Mouse (Mus musculus) E14TG2a.4 (cell line): Measurements from ENCODE around the gene Ubac2.

Experiments
- H3K27me3 ChIP-seq: 2 replicates; pipeline ENCODE4 v1.6.1; 2014; ENCODE audit warnings: low read length, control low read depth; ENCODE audit not compliant: insufficient read depth
- H3K36me3 ChIP-seq: 2 replicates; pipeline ENCODE4 v1.6.1; 2014; ENCODE audit warnings: low read length, control low read depth; ENCODE audit not compliant: insufficient read depth
- H3K4me1 ChIP-seq: replicated peaks from 2 replicates; pipeline ENCODE4 v1.6.1; 2014; ENCODE audit warnings: low read depth, low read length, control low read depth
- H3K4me3 ChIP-seq: replicated peaks from 2 replicates; pipeline ENCODE4 v1.5.1; 2014; ENCODE audit warnings: mild to moderate bottlenecking, low read length
- H3K9me3 ChIP-seq: 2 replicates; pipeline ENCODE4 v1.6.1; 2014; ENCODE audit warnings: low read length, control low read depth
- CTCF ChIP-seq: conservative IDR thresholded peaks from 2 replicates; pipeline ENCODE4 v1.5.1; 2014; ENCODE audit warnings: low read length
- NANOG ChIP-seq: IDR thresholded peaks from 2 replicates; pipeline ENCODE4 v1.6.1; 2014; ENCODE audit warnings: borderline replicate concordance, low read length, mixed read lengths

Gene Ubac2

DNA sequence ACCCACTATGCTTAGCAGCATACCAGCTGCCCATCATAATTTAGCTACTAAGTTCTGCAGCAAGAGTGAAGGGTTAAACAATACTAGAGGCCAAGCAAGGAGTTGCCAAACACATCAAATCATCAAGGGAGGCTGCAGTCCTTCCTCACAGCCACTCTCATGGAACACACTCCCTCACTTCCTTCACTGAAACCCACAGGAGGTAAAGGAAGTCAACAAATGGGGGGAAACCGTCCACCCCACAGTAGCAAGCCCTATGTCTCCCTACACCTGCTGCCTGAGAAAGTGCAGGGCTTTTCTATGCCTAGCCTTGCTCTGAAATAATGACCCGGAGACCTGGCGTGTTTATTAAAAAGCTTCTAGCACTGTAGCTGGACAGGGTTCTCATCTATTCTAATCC, 191.5 kb downstream of the Ubac2 start:
- Histone ChIP-seq H3K9me3 (no peaks in the 10 kb centered on the region), H3K4me1 (peaks cover 8% of the 10 kb centered on the region), H3K4me3 (no peak overlapping the region), H3K27me3 (peaks cover 18% of the 10 kb centered on the region; the same call in 1 of the 2 replicates), H3K36me3 (no peaks in the 10 kb centered on the region)
- no peak for TF ChIP-seq NANOG
- TF ChIP-seq CTCF, result no peak
